Mouse (Mus musculus) CH12.LX (cell line): ENCODE data around the gene Crybb1. TPM values are rescaled to one million over a fixed set of nuclear protein-coding genes. Genes with fewer than 3 reads are reported as not detected.

Experiments used
- DNase-seq: peaks from one replicate; pipeline ENCODE4 v3.0.0-alpha.2; 2013; ENCODE audit errors: extremely low read depth
- H3K27ac ChIP-seq: 2 replicates; pipeline ENCODE4 v1.5.1; 2012; ENCODE audit warnings: low read depth, mild to moderate bottlenecking, control low read depth, moderate library complexity; ENCODE audit not compliant: insufficient read depth
- H3K27me3 ChIP-seq: replicated peaks from 2 replicates; pipeline ENCODE3; 2012; ENCODE audit warnings: inconsistent platforms
- H3K36me3 ChIP-seq, 2 experiments: replicated peaks in 1 of 2; 2 replicates each; pipeline versions ENCODE3 to v1.6.1; 2012; ENCODE audit warnings: inconsistent platforms in 1 of 2, low read length in 1 of 2, mild to moderate bottlenecking in 1 of 2, mixed read lengths in 1 of 2, moderate library complexity in 1 of 2; ENCODE audit not compliant: control insufficient read depth in 1 of 2, insufficient read depth in 1 of 2
- H3K4me1 ChIP-seq, 2 experiments: 2 replicates each; pipeline ENCODE4 v1.6.1; 2012; ENCODE audit warnings: inconsistent platforms in 1 of 2, moderate library complexity in 1 of 2; ENCODE audit not compliant: insufficient read depth in 2 of 2, control insufficient read depth in 1 of 2
- H3K4me2 ChIP-seq: 2 replicates; pipeline ENCODE4 v1.6.1; 2012; ENCODE audit warnings: low read depth, mild to moderate bottlenecking, control low read depth; ENCODE audit not compliant: poor library complexity, insufficient read depth, severe bottlenecking
- H3K4me3 ChIP-seq, 3 experiments: fragments of 150-350 bp in 1 of 3; sonication (generic) in 1 of 3; replicated peaks in 1 of 3; 2 replicates each; pipeline versions ENCODE3 to v1.5.1; 2011 to 2012; ENCODE audit warnings: low read depth in 2 of 3, low read length in 2 of 3, mild to moderate bottlenecking in 2 of 3, moderate library complexity in 2 of 3, control low read depth in 1 of 3, improper control_type of control experiment in 1 of 3, inconsistent platforms in 1 of 3, mixed read lengths in 1 of 3; ENCODE audit not compliant: poor library complexity in 1 of 3
- H3K79me2 ChIP-seq: replicated peaks from 2 replicates; pipeline ENCODE4 v1.6.1; 2012; ENCODE audit warnings: mild to moderate bottlenecking, moderate library complexity; ENCODE audit not compliant: control insufficient read depth, poor library complexity, insufficient read depth, severe bottlenecking; ENCODE audit errors: extremely low read depth
- H3K9ac ChIP-seq: 2 replicates; pipeline ENCODE4 v1.6.1; 2012; ENCODE audit warnings: low read depth, mild to moderate bottlenecking, control low read depth, moderate library complexity; ENCODE audit not compliant: insufficient read depth
- H3K9me3 ChIP-seq: replicated peaks from 2 replicates; pipeline ENCODE3; 2012; ENCODE audit warnings: low read length, inconsistent platforms, mixed read lengths
- BHLHE40 ChIP-seq: IDR thresholded peaks from 2 replicates; pipeline ENCODE4 v1.6.1; 2011; ENCODE audit warnings: mild to moderate bottlenecking, low read depth, low read length, improper control_type of control experiment
- CHD1 ChIP-seq: IDR thresholded peaks from 2 replicates; pipeline ENCODE4 v1.6.1; 2012; ENCODE audit warnings: low read depth, low read length, improper control_type of control experiment, inconsistent platforms
- CTCF ChIP-seq, 2 experiments: IDR thresholded peaks in 1 of 2; conservative IDR thresholded peaks in 1 of 2; 2 replicates each; pipeline ENCODE4 v1.5.1; 2011 to 2012; ENCODE audit warnings: low read depth in 2 of 2, low read length in 2 of 2, improper control_type of control experiment in 1 of 2, inconsistent platforms in 1 of 2, mild to moderate bottlenecking in 1 of 2, moderate library complexity in 1 of 2
- E2F4 ChIP-seq: IDR thresholded peaks from 2 replicates; pipeline ENCODE4 v1.6.1; 2011; ENCODE audit warnings: low read depth, low read length, improper control_type of control experiment; ENCODE audit not compliant: insufficient replicate concordance
- ELF1 ChIP-seq: IDR thresholded peaks from 2 replicates; pipeline ENCODE4 v1.6.1; 2014; ENCODE audit warnings: low read depth, mild to moderate bottlenecking, inconsistent platforms, low read length, improper control_type of control experiment
- EP300 ChIP-seq: IDR thresholded peaks from 2 replicates; pipeline ENCODE4 v1.6.1; 2011; ENCODE audit warnings: low read length, improper control_type of control experiment
- ETS1 ChIP-seq: conservative IDR thresholded peaks from 2 replicates; pipeline ENCODE4 v1.6.1; 2012; ENCODE audit warnings: low read depth, mild to moderate bottlenecking, inconsistent platforms, low read length, improper control_type of control experiment, moderate library complexity
- GABPA ChIP-seq: IDR thresholded peaks from 2 replicates; pipeline ENCODE4 v1.6.1; 2012; ENCODE audit warnings: low read depth, low read length, improper control_type of control experiment, inconsistent platforms; ENCODE audit not compliant: insufficient replicate concordance
- HCFC1 ChIP-seq: IDR thresholded peaks from 2 replicates; pipeline ENCODE4 v1.6.1; 2012; ENCODE audit warnings: low read depth, mild to moderate bottlenecking, inconsistent platforms, low read length, improper control_type of control experiment
- IRF4 ChIP-seq: IDR thresholded peaks from 2 replicates; pipeline ENCODE4 v1.6.1; 2014; ENCODE audit warnings: low read depth, mild to moderate bottlenecking, inconsistent platforms, low read length, improper control_type of control experiment
- JUN ChIP-seq: IDR thresholded peaks from 2 replicates; pipeline ENCODE4 v1.6.1; 2011; ENCODE audit warnings: low read depth, mild to moderate bottlenecking, low read length, improper control_type of control experiment, moderate library complexity; ENCODE audit not compliant: insufficient read depth
- JUND ChIP-seq: conservative IDR thresholded peaks from 2 replicates; pipeline ENCODE4 v1.6.1; 2011; ENCODE audit warnings: low read depth, low read length, improper control_type of control experiment
- KAT2A ChIP-seq: IDR thresholded peaks from 2 replicates; pipeline ENCODE4 v1.6.1; 2012; ENCODE audit warnings: low read length, improper control_type of control experiment, inconsistent platforms; ENCODE audit not compliant: insufficient replicate concordance
- MAFK ChIP-seq: IDR thresholded peaks from 2 replicates; pipeline ENCODE4 v1.6.1; 2011; ENCODE audit warnings: low read length, improper control_type of control experiment; ENCODE audit not compliant: insufficient replicate concordance
- MAZ ChIP-seq: IDR thresholded peaks from 2 replicates; pipeline ENCODE4 v1.6.1; 2012; ENCODE audit warnings: low read depth, mild to moderate bottlenecking, inconsistent platforms, low read length, improper control_type of control experiment, moderate library complexity
- MEF2A ChIP-seq: IDR thresholded peaks from 2 replicates; pipeline ENCODE4 v1.6.1; 2014; ENCODE audit warnings: low read depth, mild to moderate bottlenecking, inconsistent platforms, low read length, improper control_type of control experiment, borderline replicate concordance
- NELFE ChIP-seq: IDR thresholded peaks from 2 replicates; pipeline ENCODE4 v1.6.1; 2011; ENCODE audit warnings: low read depth, low read length, improper control_type of control experiment
- POLR2AphosphoS2 ChIP-seq: IDR thresholded peaks from 2 replicates; pipeline ENCODE4 v1.6.1; 2011; ENCODE audit warnings: low read depth, low read length, improper control_type of control experiment
- RCOR1 ChIP-seq: conservative IDR thresholded peaks from 2 replicates; pipeline ENCODE4 v1.6.1; 2012; ENCODE audit warnings: low read depth, mild to moderate bottlenecking, inconsistent platforms, low read length, improper control_type of control experiment
- SMC3 ChIP-seq: IDR thresholded peaks from 2 replicates; pipeline ENCODE4 v1.6.1; 2011; ENCODE audit warnings: low read depth, low read length, improper control_type of control experiment
- TBP ChIP-seq: conservative IDR thresholded peaks from 2 replicates; pipeline ENCODE4 v1.6.1; 2011; ENCODE audit warnings: low read depth, low read length, improper control_type of control experiment
- TCF12 ChIP-seq: IDR thresholded peaks from 2 replicates; pipeline ENCODE4 v1.6.1; 2014; ENCODE audit warnings: low read depth, mild to moderate bottlenecking, inconsistent platforms, low read length, improper control_type of control experiment
- UBTF ChIP-seq: IDR thresholded peaks from 2 replicates; pipeline ENCODE4 v1.6.1; 2012; ENCODE audit warnings: low read depth, mild to moderate bottlenecking, inconsistent platforms, low read length, improper control_type of control experiment, moderate library complexity
- USF2 ChIP-seq: conservative IDR thresholded peaks from 2 replicates; pipeline ENCODE4 v1.6.1; 2011; ENCODE audit warnings: low read depth, low read length, improper control_type of control experiment
- ZKSCAN1 ChIP-seq: IDR thresholded peaks from 2 replicates; pipeline ENCODE4 v1.6.1; 2012; ENCODE audit warnings: low read depth, inconsistent platforms, low read length, improper control_type of control experiment, borderline replicate concordance
- ZMIZ1 ChIP-seq: IDR thresholded peaks from 2 replicates; pipeline ENCODE4 v1.6.1; 2012; ENCODE audit warnings: low read depth, mild to moderate bottlenecking, inconsistent platforms, low read length, improper control_type of control experiment
- ZNF384 ChIP-seq: IDR thresholded peaks from 2 replicates; pipeline ENCODE4 v1.6.1; 2012; ENCODE audit warnings: low read depth, low read length, improper control_type of control experiment, inconsistent platforms
- dilution Hi-C: fragments of 300-500 bp; cut with MboI; formaldehyde crosslinking; loops from 2 replicates; pipeline ENCODE4 v1.14.3; 2020; ENCODE audit warnings: low sequenced_read_pairs; ENCODE audit not compliant: extremely low pct_unique_long_range_greater_than_20kb, extremely low pct_ligation_motif_present
- in situ Hi-C: fragments of 300-500 bp; cut with MboI; formaldehyde crosslinking; loops from 3 replicates; pipeline ENCODE4 v1.14.3; 2019; ENCODE audit warnings: low sequenced_read_pairs, low pct_ligation_motif_present, low pct_unique_long_range_greater_than_20kb, mixed read lengths
- polyA plus RNA-seq: library from polyadenylated mRNA; unstranded; fragments of >175 nt; gene quantifications from 2 replicates; pipeline ENCODE4 v1.2.1, GENCODE M21; 2012; ENCODE audit warnings: low read depth; ENCODE audit not compliant: insufficient read length
- total RNA-seq, 2 experiments: library from RNA; depleted of rRNA; stranded (reverse); fragments of 300-350 nt in 1 of 2; fragments of >200 nt in 1 of 2; gene quantifications; 2 replicates each; pipeline ENCODE4 v1.2.3; 2012 to 2014

The Crybb1 gene
- total and polyA plus RNA-seq, 3 experiments, result not detected

GRCm38 (mm10) chr5:112228240-112229076, 27.2 kb upstream of the Crybb1 start:
- no peaks in the 10 kb centered on the region for H3K9me3 ChIP-seq
- H3K4me3 ChIP-seq, result no peak overlapping the region
- no peak overlapping the region for H3K27ac ChIP-seq
- dilution Hi-C loops, result no loop called here
- peaks cover 48% of the 10 kb centered on the region for H3K27me3 ChIP-seq
- H3K79me2 ChIP-seq, result no peaks in the 10 kb centered on the region
- no peak overlapping the region for H3K9ac ChIP-seq
- H3K36me3 ChIP-seq, result no peaks in the 10 kb centered on the region
- no peak for TF ChIP-seq TBP
- TF ChIP-seq ZKSCAN1, result no peak
- TF ChIP-seq IRF4, result no peak
- TF ChIP-seq MEF2A, result no peak
- TF ChIP-seq EP300, result no peak
- TF ChIP-seq KAT2A, result no peak
- no peak for TF ChIP-seq JUND
- TF ChIP-seq MAFK, result no peak
- TF ChIP-seq USF2, result no peak
- TF ChIP-seq JUN, result no peak
- TF ChIP-seq BHLHE40, result no peak
- no peak for TF ChIP-seq TCF12
- TF ChIP-seq HCFC1, result no peak
- TF ChIP-seq GABPA, result no peak
- no peak for TF ChIP-seq RCOR1
- no peak for TF ChIP-seq ELF1
- TF ChIP-seq POLR2AphosphoS2, result no peak
- TF ChIP-seq SMC3, result no peak
- no peak for TF ChIP-seq NELFE
- no peaks in the 10 kb centered on the region for H3K4me1 ChIP-seq
- DNase-seq, result no peak
- in situ Hi-C loops, result loop anchor here (25.0 kb wide), 1 partner anchor 809 kb away; no protein-coding TSS in a partner anchor
- no peak overlapping the region for H3K4me2 ChIP-seq

- Histone ChIP-seq H3K9me3 (peaks cover 3% of the 10 kb centered on the region), H3K79me2 (no peaks in the 10 kb centered on the region), H3K27ac (no peak overlapping the region), H3K9ac (no peak overlapping the region), H3K27me3 (peaks cover 52% of the 10 kb centered on the region), H3K36me3 (no peaks in the 10 kb centered on the region), H3K4me3 (no peak overlapping the region), H3K4me2 (no peak overlapping the region), H3K4me1 (no peaks in the 10 kb centered on the region)
- dilution Hi-C loops (no loop called here), in situ Hi-C loops (loop anchor here (25.0 kb wide), 1 partner anchor 801 kb away; no protein-coding TSS in a partner anchor)
- no peak for TF ChIP-seq MAZ
- TF ChIP-seq ZMIZ1, result no peak
- no peak for TF ChIP-seq E2F4
- TF ChIP-seq CTCF (conservative IDR thresholded peaks at IDR 0.05 in 1 of 2, IDR thresholded peaks at IDR 0.05 in 1 of 2; ENCODE audit: low read depth in 2 of 2, low read length in 2 of 2), result no peak
- TF ChIP-seq SMC3, result no peak
- TF ChIP-seq BHLHE40, result no peak
- TF ChIP-seq ETS1, result no peak
- no peak for TF ChIP-seq CHD1
- no peak for TF ChIP-seq GABPA
- TF ChIP-seq NELFE, result no peak
- TF ChIP-seq ZNF384, result no peak
- no peak for TF ChIP-seq UBTF
- DNase-seq, result no peak
Observed at GRCm38 (mm10) chr5:112235806-112236205, 19.8 kb upstream of the Crybb1 start.
